Mouse (Mus musculus): ENCODE data around the gene Brsk1. TPM values are rescaled to one million over a fixed set of nuclear protein-coding genes. Genes with fewer than 3 reads are reported as not detected.
A peak's percentile ranks its signal among the peaks of the same experiment; 100 is the strongest.

Gene Brsk1
- polyA plus RNA-seq, 1 experiment from 2014 or later, result not detected

- peak overlapping the region; percentile 35; the same call in 1 of the 2 replicates for H3K9ac ChIP-seq (replicated peaks)
- peak; percentile 61 for ATAC-seq
- no peaks in the 10 kb centered on the region for H3K9me3 ChIP-seq (ENCODE audit: low read length)
- peak overlapping the region; percentile 7; the same call in 1 of the 2 replicates for H3K27ac ChIP-seq (ENCODE audit: low read depth)
- H3K27me3 ChIP-seq (ENCODE audit: insufficient read depth, low read length), result 0 out of 2 replicates have a peak, but pooled peaks cover 4% of the 10 kb centered on the region
- TF ChIP-seq EP300 (IDR thresholded peaks at IDR 0.05; ENCODE audit: low read depth), result no peak
- no peak for TF ChIP-seq CTCF (IDR thresholded peaks at IDR 0.05; ENCODE audit: low read depth)
- DNase-seq, result no peak
- H3K36me3 ChIP-seq (replicated peaks; ENCODE audit: insufficient read depth, low read length), result no peaks in the 10 kb centered on the region
- no peaks in the 10 kb centered on the region; the same call in 1 of the 2 replicates for H3K4me1 ChIP-seq (ENCODE audit: insufficient read depth)
- 25% methylated on average over 4 of the region's 4 CpGs for WGBS (ENCODE audit: insufficient replicate concordance)
- no peak overlapping the region for H3K4me3 ChIP-seq (ENCODE audit: low read depth, low read length)
- peak overlapping the region; percentile 35 for H3K4me2 ChIP-seq (ENCODE audit: low read depth, low read length)
Observed at GRCm38 (mm10) chr7:4764946-4765710, 74.7 kb downstream of the Brsk1 start.

Other genes starting within 250 kb of the Brsk1 start
- gene Rdh13, start 245.0 kb upstream of the Brsk1 start, polyA plus RNA-seq (2015; fragmentation: Nextera tagmentation; extraction: Ambion mirVana), result 7.0 and 7.8 TPM in 2 replicates
- 0.37 and 0.97 TPM in 2 replicates for gene Eps8l1, start 229.9 kb upstream of the Brsk1 start, polyA plus RNA-seq (2015; fragmentation: Nextera tagmentation; extraction: Ambion mirVana)
- 14.9 and 15.6 TPM in 2 replicates for gene Ppp1r12c, start 188.9 kb upstream of the Brsk1 start, polyA plus RNA-seq (2015; fragmentation: Nextera tagmentation; extraction: Ambion mirVana)
- gene Tnnt1, start 174.2 kb upstream of the Brsk1 start, polyA plus RNA-seq (2015; fragmentation: Nextera tagmentation; extraction: Ambion mirVana), result 5.3 and 11.2 TPM in 2 replicates
- gene Tnni3, start 166.4 kb upstream of the Brsk1 start, polyA plus RNA-seq (2015; fragmentation: Nextera tagmentation; extraction: Ambion mirVana), result 0.27 and 0.46 TPM in 2 replicates
- gene Dnaaf3, start 158.2 kb upstream of the Brsk1 start, polyA plus RNA-seq (2015; fragmentation: Nextera tagmentation; extraction: Ambion mirVana), result 0.05 and 0.17 TPM in 2 replicates
- gene Syt5, start 143.1 kb upstream of the Brsk1 start, polyA plus RNA-seq (2015; fragmentation: Nextera tagmentation; extraction: Ambion mirVana), result 0.09 TPM in 2 replicates
- gene Ptprh, start 86.6 kb upstream of the Brsk1 start, polyA plus RNA-seq (2015; fragmentation: Nextera tagmentation; extraction: Ambion mirVana), result not detected in 2 replicates
- gene Tmem86b, start 59.2 kb upstream of the Brsk1 start, polyA plus RNA-seq (2015; fragmentation: Nextera tagmentation; extraction: Ambion mirVana), result 31.8 and 35.4 TPM in 2 replicates
- 3.8 and 4.5 TPM in 2 replicates for gene Ppp6r1, start 31.6 kb upstream of the Brsk1 start, polyA plus RNA-seq (2015; fragmentation: Nextera tagmentation; extraction: Ambion mirVana)
- gene Hspbp1, start 5.5 kb upstream of the Brsk1 start, polyA plus RNA-seq (2015; fragmentation: Nextera tagmentation; extraction: Ambion mirVana), result 27.6 and 33.1 TPM in 2 replicates
- 0.29 and 0.34 TPM in 2 replicates for gene Tmem150b, start 34.6 kb downstream of the Brsk1 start, polyA plus RNA-seq (2015; fragmentation: Nextera tagmentation; extraction: Ambion mirVana)
- gene Kmt5c, start 49.5 kb downstream of the Brsk1 start, polyA plus RNA-seq (2015; fragmentation: Nextera tagmentation; extraction: Ambion mirVana), result 25.9 and 33.6 TPM in 2 replicates
- 63.8 and 68.7 TPM in 2 replicates for gene Cox6b2, start 62.5 kb downstream of the Brsk1 start, polyA plus RNA-seq (2015; fragmentation: Nextera tagmentation; extraction: Ambion mirVana)
- not detected in 2 replicates for gene Fam71e2, start 80.7 kb downstream of the Brsk1 start, polyA plus RNA-seq (2015; fragmentation: Nextera tagmentation; extraction: Ambion mirVana)
- 0.07 TPM in 1 of 2 replicates, not detected in the other for gene Il11, start 92.3 kb downstream of the Brsk1 start, polyA plus RNA-seq (2015; fragmentation: Nextera tagmentation; extraction: Ambion mirVana)
- gene Tmem190, start 92.3 kb downstream of the Brsk1 start, polyA plus RNA-seq (2015; fragmentation: Nextera tagmentation; extraction: Ambion mirVana), result 0.34 TPM in 1 of 2 replicates, not detected in the other
- gene Tmem238, start 99.1 kb downstream of the Brsk1 start, polyA plus RNA-seq (2015; fragmentation: Nextera tagmentation; extraction: Ambion mirVana), result 23.6 and 24.2 TPM in 2 replicates
- 280 and 288 TPM in 2 replicates for gene Rpl28, start 102.3 kb downstream of the Brsk1 start, polyA plus RNA-seq (2015; fragmentation: Nextera tagmentation; extraction: Ambion mirVana)
- gene Ube2s, start 122.0 kb downstream of the Brsk1 start, polyA plus RNA-seq (2015; fragmentation: Nextera tagmentation; extraction: Ambion mirVana), result 135 and 139 TPM in 2 replicates
- gene Shisa7, start 154.1 kb downstream of the Brsk1 start, polyA plus RNA-seq (2015; fragmentation: Nextera tagmentation; extraction: Ambion mirVana), result not detected in 2 replicates
- gene Isoc2b, start 179.7 kb downstream of the Brsk1 start, polyA plus RNA-seq (2015; fragmentation: Nextera tagmentation; extraction: Ambion mirVana), result 8.0 and 8.3 TPM in 2 replicates
- gene Isoc2a, start 186.5 kb downstream of the Brsk1 start, polyA plus RNA-seq (2015; fragmentation: Nextera tagmentation; extraction: Ambion mirVana), result 2.3 and 2.4 TPM in 2 replicates
- gene Gm36210, start 215.9 kb downstream of the Brsk1 start, polyA plus RNA-seq (2015; fragmentation: Nextera tagmentation; extraction: Ambion mirVana), result not detected in 2 replicates
- 0.90 and 1.0 TPM in 2 replicates for gene Zfp628, start 224.6 kb downstream of the Brsk1 start, polyA plus RNA-seq (2015; fragmentation: Nextera tagmentation; extraction: Ambion mirVana)
- gene Nat14, start 231.4 kb downstream of the Brsk1 start, polyA plus RNA-seq (2015; fragmentation: Nextera tagmentation; extraction: Ambion mirVana), result 0.09 and 0.20 TPM in 2 replicates
- gene Ssc5d, start 235.2 kb downstream of the Brsk1 start, polyA plus RNA-seq (2015; fragmentation: Nextera tagmentation; extraction: Ambion mirVana), result 0.06 TPM in 2 replicates